Mouse (Mus musculus) R1 (cell line): ENCODE results near the gene Smad5.
A peak's percentile ranks its signal among the peaks of the same experiment; 100 is the strongest.

Experiments
- DNase-seq: peaks from one replicate; pipeline ENCODE4 v3.0.0-alpha.2; 2018; ENCODE audit warnings: low read depth, low spot score

Smad5 gene

DNA sequence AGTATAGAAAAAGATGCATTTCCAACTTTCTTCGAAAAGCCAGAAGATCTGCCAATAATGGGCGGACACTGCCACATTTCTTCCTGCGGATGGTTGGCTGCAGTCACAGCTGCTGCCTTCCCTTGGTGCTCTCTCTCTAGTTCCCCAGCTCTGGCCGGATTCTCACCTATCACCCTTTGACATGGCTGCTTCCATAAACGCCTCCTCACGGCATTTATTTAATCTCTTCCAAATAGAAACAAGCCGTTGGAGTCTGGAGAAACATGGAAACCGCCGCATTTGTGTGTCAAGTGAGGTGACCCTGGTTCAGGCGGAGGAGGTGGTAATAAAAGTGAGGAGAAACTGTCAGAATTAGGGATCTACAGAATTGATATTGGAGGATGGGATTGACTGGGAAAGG lies 886 bp upstream of the Smad5 start:
- DNase-seq, result no peak

DNA sequence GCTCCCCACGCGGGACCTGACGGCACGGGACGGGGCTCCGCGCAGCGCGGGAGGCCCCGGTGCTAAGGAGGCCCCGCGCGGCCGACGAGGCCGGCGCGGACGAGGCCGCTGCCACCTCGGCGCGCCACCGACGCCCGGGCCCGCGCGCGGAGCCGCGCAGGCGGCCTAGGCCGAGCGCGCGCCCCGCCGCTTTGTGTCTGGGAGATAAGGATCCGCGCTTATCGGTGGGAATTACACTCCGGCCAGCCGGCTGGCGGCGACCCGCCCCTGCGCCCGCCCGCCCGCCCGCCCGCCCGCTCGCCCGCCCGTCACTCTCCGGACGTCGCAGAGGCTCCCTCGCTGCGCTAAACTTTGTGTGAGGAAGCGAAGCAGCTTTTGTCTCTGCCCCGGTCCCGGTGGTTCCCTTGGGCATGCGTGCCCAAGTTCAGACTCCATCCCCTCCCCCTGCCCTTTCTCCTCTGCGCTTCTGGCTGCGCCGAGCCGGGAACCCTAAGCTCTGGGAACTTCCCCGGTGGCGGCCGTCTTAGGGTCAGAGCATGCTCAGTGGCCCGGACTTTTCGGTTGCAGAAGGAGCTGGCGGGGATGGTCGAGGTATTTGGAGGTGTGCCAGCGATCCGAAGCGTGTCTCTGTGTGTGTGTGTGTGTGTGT lies 536 bp downstream of the Smad5 start:
- DNase-seq, result peak; percentile 79

DNA sequence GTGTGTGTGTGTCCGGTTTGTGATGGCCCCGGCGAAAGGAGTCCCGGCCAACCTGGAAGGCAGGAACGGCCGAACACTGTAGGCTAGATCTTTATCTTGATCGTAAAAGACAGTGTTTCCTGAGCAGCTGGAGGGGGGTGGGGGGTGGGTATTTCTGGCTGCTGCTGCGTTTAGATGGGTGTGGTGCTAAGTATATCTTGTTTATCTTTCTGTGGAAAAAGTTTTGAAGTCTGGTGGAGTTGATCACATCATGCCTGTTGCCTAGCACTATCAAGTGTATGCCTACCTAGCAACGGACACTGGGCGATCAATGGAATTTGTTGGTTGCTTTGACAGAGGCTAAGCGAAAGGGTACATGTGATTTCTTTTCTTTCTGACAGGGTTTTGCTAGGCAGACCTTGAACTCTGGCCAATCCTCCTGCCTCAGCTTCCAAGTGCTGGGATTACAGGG lies 1.1 kb downstream of the Smad5 start:
- DNase-seq, result peak; percentile 59

DNA sequence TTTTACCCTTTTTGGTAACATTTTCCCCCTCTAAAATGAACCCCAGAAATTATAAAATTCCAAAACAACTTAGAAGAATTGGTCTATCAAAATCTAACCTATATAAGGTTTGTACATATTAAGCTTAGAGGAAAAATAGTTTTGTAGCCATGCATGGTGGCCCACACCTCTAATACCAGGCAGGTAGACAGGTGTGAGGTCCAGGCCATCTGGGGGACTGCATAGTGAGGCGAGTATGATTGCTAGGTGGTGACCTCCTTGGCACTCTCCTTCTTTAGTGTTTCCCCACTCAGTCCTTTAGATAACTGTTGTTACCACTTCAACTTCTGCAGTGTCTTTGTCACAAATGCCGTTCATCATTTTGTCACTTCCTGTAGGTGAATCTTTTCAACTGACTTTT lies 1.8 kb downstream of the Smad5 start:
- no peak for DNase-seq

DNA sequence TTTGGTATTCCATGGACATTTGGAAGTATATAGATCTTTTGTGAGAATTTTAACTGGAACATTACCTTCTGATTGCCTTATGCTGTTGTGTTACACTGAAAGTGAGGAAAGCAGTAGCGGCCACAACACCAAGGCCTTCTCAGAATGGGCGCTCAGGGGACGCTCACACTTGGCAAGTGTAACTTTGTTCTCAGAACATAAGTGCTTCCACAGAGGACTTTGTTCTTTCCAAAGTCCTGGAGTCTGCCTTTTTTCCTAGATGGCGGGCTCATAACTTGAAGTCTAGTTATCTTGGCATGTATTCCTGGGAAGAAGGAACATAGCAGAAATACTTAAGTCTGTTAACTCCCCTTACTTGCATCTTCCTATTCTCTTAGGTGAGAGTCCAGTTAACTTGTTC lies 4.3 kb downstream of the Smad5 start:
- DNase-seq, result no peak

DNA sequence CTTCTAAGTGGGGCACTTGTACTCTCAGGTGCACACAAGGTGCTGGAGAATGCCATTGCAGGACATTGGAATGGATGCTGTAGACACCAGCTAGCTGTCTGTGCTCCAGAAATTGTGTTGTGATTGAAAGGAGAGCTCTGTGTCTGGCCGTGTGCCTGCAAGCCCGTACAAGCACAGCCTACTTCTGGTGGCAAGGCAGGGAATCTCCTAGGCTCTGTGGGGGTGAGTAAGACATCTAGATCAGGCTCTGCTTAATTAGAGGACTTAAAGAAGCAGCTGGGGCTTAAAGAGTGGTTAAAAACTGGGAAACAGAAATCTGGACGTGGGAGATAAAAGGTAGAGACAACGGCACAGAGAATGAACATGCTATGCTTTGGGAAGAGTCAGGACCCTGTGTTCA lies 4.8 kb downstream of the Smad5 start:
- no peak for DNase-seq

DNA sequence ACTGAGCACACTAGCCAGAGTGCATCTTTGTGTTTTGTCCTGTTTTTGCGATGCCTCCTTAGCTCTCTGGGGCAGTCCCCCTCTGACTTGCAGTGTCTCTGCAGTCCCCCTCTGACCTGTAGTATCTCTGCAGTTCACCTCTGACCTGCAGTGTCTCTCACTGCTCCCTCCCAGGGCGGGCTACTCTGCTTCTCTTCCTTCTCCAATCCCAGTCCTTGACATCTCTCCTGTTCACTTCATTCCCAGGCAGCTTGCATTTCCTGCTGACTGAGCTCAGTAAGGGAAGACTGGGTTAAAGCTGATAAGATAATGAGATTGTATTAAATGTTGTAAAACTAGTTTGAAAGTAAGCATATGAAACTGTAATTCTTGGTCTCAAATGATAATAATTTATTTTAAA lies 7.8 kb downstream of the Smad5 start:
- no peak for DNase-seq

DNA sequence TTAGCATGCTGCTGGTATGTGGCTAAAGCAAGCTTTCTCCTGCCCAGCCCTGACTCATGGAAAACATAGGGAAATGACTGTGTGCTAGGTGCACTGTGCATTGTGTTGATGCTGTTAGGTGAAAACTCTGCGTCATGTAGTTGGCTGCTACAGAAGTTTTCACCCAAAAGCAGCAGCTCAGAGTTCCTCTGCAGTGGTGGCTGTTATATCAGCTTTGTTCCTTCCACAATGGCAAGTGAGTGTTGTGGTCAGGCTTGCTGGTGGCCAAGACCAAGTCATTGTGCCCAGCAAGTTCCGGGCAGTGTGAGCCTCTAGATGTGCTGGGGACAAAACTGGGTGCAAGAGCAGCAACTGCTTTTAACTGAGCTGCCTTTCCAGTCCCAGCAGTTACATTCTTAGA lies 9.4 kb downstream of the Smad5 start:
- DNase-seq, result no peak

DNA sequence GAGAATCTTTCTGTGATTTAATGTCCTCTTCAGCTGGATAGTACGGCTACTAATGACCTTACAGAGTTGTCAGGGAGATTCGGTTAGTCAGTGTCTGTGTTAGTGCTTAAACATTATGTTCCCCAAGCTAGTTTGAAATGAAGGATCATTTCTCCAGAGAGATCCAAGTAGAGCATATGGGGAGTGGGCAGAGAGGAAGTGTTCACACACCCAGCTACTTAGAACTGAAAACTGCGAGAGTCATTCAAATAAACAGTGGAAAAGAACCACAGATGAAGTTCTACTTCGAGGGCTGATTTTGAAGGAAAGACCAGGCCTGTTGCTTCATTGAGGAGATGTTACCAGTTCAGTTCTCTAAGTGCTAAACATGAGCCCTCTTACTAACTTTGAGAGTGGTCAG lies 23.7 kb downstream of the Smad5 start:
- no peak for DNase-seq

DNA sequence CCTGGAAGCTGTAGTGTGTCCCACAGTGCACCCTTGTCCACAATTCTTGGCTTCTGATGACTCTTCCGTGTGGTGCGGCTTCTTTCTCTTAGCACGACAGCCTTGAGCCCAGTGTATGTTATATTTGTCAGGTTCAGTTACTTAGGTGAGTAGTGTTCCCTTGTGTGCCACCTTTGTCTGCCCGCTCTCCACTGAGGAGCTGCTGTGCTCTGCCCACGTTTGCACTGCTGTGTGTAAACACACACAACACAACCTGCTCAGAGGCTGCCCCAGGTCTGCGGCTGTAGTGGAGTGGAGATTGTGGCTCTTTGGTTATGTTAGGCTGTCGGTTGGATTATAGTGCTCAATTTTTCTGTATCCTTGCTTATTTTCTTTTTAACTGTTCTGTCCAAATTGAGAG lies 26.2 kb downstream of the Smad5 start:
- no peak for DNase-seq

DNA sequence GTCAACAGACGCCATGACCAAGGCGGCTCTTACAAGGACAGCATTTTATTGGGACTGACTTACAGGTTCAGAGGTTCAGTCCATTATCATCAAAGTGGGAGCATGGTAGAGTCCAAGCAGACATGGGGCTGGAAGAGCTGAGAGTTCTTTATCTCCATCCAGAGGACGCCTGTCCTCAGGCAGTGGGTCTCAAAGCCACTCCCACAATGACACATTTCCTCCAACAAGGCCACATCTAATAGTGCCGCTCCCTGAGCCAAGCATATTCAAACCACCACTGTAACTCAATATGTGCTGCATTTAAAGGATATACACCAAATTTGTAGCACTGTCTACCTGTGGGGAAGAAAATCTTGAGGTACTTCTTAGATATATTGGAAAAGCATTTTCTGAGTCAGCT lies 31.8 kb downstream of the Smad5 start:
- no peak for DNase-seq

DNA sequence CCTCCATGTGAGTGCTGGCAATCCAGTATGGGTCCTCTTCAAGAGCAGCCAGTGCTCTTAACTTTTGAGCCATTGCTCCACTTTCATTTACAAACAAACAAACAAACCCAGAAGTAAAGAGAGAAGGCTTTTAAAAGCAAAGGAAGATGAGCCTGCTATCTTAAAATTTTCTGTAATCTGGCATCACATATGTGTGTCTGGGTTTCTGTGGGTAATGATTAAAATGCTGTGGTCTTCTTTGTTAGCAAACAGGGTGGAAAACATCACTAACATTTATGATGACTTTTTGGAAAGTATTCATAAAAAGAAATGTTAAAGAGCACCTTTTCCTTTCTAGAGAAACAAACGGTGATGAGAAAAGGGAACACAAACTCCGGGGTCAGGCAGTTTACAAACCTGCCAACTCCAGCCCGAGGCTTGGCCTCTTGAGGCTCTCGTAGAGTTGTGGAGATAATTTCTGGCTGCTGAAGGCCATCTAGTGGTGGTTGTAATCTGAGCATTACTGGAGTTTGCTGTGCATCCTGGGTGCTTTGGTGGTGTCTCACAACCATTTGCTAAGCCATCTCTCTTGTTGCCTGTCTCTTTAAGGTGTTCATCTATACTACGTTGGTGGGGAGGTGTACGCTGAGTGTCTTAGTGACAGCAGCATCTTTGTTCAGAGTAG lies 32.5 kb downstream of the Smad5 start:
- DNase-seq, result peak; percentile 21

DNA sequence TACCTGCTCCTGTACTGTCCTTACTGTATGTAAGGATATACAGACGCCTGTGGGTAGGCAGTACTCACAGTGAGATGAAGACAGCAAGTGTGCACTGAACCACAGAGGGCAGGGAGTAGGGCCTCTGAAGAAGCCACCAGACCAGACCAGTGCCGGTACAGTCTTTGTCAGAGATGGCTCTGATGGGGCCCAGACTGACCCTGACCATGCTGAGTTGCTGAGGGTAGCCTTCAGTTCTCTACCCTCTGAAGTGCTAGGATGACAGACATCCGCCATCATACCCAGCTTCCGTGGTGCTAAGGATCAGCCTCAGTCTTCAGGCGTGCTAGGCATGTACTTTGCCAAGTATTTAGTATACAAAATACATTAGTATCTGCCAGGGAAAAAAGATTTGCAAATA lies 36.7 kb downstream of the Smad5 start:
- DNase-seq, result no peak

DNA sequence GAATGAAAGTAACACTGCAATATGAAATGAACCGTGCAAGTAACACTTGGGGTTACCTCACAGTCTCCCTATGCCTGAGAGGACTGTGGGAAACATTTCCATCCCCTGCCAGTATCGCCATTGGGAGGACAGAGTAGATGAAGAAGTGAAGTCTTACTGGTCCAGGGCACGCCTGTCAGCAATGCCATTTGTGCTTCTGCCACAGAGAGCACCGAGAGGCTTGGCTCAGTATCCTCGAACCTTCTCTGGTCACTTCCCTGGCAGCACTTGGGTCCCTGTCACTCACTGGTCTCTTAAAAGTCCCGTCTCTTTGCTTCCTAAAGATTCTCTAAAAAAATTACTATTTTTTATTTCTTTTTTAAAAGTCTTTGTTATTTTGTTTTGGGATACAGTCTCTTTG lies 37.7 kb downstream of the Smad5 start:
- no peak for DNase-seq

DNA sequence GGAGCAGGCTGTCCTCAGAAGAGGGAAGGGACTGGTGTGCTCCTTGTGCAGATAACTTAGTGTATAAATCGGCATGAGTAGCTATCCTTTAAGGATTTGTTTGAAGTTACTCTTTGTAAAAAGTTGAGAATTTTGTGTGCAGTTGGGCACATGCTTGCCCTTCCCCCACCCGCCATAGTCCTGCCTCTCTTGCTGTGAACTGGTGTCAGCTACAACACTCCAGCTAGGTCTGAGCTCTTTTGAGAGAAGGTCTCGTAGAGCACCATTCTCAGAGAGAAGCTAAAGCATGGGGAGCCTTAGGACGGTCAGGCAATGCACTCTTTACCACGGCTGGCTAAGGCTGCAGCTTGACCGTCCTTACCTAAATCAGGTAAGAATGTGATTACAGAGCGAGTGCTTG lies 38.9 kb downstream of the Smad5 start:
- DNase-seq, result no peak

DNA sequence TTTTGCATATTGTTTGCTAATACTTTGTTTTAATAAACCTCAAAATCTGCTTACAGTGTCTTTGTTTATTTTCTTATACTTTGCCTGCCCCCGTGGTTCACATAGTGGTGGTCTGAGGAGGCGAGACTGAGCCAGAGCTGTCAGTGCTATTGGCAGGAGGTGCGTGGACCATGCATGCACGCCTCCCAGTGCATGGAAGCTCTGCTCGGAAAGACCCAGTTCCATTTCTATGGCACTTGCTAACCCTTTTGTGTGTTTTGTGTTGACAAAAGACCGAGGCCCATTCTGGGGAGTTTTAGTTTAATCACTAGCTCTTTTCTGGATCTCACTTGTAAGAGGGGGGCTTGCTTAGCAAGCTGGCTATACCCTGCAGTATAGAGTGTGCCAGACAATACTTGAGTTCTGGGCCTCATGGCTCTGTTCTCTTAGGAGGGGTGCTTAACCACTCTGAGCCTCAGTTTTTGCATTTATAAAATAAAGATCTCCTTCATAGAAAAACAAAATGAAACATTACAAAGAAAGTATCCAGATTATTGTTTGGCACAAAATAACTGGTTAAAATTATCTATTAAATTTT lies 39.6 kb downstream of the Smad5 start:
- no peak for DNase-seq

DNA sequence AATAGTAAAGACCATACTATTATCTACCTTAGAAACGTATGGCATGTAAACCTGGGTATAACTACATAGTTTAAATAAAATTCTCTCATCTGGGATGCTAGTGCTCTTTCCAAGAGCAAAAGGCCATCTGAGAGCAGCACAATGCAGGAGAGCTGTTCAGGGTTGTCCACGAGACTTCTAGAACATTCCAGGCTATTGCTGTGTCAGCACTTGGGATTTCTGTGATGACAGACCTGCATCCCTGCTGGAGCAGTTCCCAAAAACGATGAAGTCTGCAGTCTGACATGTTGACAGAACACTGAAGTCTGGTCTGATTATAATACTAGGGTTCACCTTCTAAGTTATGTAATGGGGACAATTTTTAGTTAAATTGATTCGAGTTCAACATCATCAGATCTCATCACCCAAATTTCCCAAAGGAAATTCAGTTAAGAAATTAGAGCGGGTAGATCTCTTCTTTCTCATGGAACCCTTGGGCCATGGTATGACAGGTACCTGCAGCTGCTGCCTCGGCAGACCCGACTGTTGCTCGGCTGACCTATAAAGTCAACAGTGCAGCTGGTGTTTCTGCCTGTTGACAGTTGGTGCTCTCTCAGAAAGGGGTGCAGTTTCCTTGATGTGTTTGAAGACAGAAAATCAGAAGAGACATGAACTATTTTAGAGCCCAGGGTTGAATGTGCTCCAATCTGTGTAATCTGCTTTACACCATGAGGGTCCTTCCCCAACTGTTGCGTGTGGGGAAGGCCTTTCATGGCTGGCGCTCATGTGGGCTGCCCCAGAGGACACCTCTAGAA lies 44.1 kb downstream of the Smad5 start:
- DNase-seq, result no peak

DNA sequence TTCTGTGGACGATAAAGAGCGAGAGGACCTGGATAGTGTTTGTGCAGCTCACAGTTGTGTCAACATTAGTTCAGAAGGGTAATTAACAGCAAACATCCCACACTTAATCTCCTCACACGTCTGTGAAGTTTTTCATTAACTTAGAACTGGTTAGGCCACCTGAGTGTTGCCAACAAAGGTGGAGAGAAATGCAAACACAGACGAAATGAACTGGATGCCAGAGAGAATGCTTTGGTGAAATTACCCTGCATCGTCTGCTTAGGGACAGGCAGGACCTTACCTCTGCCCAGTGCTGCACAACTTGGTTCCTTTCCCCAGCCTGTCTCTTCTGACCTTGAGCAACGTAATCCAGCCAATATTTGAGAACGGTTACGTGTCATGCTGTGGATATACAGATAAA lies 44.7 kb downstream of the Smad5 start:
- DNase-seq, result no peak

DNA sequence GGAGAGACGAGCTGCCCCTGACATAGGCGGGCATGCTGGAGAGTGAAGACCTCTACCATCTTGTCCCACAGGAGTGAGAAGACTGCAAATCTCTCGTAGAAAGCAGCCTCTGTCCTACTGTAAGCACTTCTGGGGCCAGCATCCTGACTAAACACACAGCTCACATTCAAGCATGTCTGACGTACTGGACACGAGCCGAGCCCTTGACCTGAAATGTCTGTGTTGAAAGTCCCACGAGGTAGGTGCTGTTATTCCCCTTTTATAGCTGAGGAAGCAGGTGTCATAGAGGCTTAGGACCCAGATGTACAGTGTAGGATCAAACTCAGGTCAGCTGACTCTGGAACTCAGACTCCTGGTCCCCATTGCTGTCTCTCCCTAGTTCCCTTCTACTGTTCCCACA lies 46.6 kb downstream of the Smad5 start:
- no peak for DNase-seq

DNA sequence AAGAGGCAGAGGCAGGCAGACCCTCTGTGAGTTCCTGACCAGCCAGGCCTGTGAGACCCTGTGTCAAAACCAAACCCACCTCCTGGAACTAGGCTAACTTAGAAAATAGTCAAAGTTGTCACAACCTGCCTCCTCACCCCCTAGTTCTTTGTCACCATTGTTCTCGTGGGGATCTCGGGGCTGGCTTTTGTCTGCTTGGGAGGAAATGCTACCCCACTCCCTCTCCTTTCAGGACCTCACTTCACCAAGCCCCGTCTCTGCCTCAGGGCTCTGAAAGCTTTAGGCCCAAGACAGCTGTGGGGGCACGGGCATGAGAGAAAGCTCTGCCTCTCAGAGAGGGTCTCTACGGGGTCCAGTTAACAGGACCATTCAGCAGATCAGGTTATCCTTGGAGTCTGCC lies 49.0 kb downstream of the Smad5 start:
- DNase-seq, result no peak

DNA sequence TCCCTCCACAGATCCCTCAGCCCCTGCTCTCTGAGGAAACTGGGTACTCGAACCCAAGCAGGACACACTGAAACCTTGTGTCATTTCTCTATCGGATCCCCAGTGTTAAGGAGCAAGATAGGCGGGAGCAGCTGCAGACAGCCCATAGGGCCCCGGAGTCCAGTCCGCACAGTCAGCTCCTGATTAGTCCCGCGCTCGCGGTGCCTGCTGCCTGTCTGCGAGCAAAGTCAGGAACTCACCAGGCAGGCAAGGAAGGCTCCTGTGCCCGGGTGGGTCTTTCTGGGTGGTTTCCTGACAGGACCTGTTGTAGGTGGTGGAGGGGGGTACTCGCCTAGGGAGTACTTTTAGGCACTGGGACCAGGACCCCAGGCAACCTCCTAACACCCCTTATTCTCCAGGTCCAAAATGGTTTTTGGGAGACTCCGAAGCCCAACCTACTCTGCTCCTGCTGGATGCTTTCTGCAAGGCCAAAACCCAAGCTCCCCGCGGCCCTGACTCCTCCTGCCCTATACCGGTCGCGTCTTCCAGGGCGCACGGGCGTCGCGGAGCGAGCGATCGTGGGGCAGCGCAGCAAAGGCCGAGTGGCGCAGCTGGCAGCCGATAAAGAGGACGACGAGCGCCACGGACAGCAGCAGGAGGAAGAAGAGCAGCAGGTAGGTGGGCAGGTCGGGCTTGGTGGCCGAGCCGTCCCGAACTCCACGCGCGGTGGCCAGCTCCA lies 49.8 kb downstream of the Smad5 start:
- DNase-seq, result peak; percentile 27
